Mouse (Mus musculus) embryonic facial prominence, embryonic 12.5 days (tissue): ENCODE results near the gene Tgm5. TPM values are rescaled to one million over a fixed set of nuclear protein-coding genes. Genes with fewer than 3 reads are reported as not detected.
"Not testable (repeated sequence)": the region's sequence is repeated elsewhere in the genome, so short reads cannot be mapped to it uniquely, and the experiment has no call there.

ENCODE experiments used
- ATAC-seq: fragments of 200-750 bp; cut with Nextera tagmentation; 2 replicates; pipeline ENCODE4 v1.8.0; 2017; ENCODE audit not compliant: insufficient number of reproducible peaks, insufficient read depth, low FRiP score, low TSS enrichment
- H3K27ac ChIP-seq: fragments of 300-500 bp; sonication (generic); 2 replicates; pipeline ENCODE4 v1.5.1; 2016; ENCODE audit warnings: mild to moderate bottlenecking
- H3K27me3 ChIP-seq: fragments of 300-500 bp; sonication (generic); 2 replicates; pipeline ENCODE4 v1.6.1; 2016; ENCODE audit warnings: mild to moderate bottlenecking, moderate library complexity
- H3K36me3 ChIP-seq: fragments of 300-500 bp; sonication (generic); 2 replicates; pipeline ENCODE4 v1.6.1; 2016; ENCODE audit warnings: mild to moderate bottlenecking
- H3K4me1 ChIP-seq: fragments of 300-500 bp; sonication (generic); 2 replicates; pipeline ENCODE4 v1.6.1; 2016
- H3K4me2 ChIP-seq: fragments of 300-500 bp; sonication (generic); replicated peaks from 2 replicates; pipeline ENCODE4 v1.6.1; 2016; ENCODE audit warnings: mild to moderate bottlenecking, moderate library complexity
- H3K4me3 ChIP-seq: fragments of 300-500 bp; sonication (generic); 2 replicates; pipeline ENCODE4 v1.5.1; 2016; ENCODE audit warnings: mild to moderate bottlenecking
- H3K9ac ChIP-seq: fragments of 300-500 bp; sonication (generic); 2 replicates; pipeline ENCODE4 v1.6.1; 2016; ENCODE audit warnings: mild to moderate bottlenecking, moderate library complexity
- H3K9me3 ChIP-seq: fragments of 300-500 bp; sonication (generic); 2 replicates; pipeline ENCODE4 v1.6.1; 2016; ENCODE audit warnings: mild to moderate bottlenecking, moderate library complexity
- WGBS: fragments of 180-500 bp; shearing (Covaris S2); methylation state at CpG from one replicate; pipeline ENCODE4 v1.1.7; 2016; 5-methylcytosine and 5-hydroxymethylcytosine counted together
- polyA plus RNA-seq: library from polyadenylated mRNA; unstranded; fragments of >200 nt; fragmentation: Nextera tagmentation; extraction: Ambion mirVana; gene quantifications from 2 replicates; pipeline ENCODE4 v1.2.1, GENCODE M21; 2016

Gene Tgm5
- polyA plus RNA-seq, 1 experiment from 2014 or later: not detected

DNA sequence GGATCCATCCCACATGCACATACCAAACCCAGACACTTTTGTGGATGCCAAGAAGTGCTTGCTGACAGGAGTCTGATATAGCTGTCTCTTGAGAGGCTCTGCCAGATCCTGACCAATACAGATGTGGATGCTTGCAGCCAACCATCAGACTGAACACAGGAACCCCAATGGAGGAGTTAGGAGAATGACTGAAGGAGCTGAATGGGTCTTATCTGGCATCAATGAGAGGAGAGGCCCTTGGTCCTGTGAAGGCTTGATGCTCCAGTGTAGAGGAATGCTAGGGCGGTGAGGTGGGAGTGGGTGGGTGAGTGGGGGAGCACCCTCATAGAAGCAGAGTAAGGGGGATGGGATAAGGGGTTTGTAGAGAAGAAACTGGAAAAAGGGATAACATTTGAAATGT lies 46.8 kb downstream of the Tgm5 start:
- WGBS: 95% methylated on average over 1 of the region's 1 CpGs
- H3K4me3 ChIP-seq, H3K27me3 ChIP-seq, H3K4me2 ChIP-seq, H3K9me3 ChIP-seq, H3K27ac ChIP-seq, H3K4me1 ChIP-seq, H3K9ac ChIP-seq, H3K36me3 ChIP-seq, ATAC-seq: not testable (repeated sequence)

DNA sequence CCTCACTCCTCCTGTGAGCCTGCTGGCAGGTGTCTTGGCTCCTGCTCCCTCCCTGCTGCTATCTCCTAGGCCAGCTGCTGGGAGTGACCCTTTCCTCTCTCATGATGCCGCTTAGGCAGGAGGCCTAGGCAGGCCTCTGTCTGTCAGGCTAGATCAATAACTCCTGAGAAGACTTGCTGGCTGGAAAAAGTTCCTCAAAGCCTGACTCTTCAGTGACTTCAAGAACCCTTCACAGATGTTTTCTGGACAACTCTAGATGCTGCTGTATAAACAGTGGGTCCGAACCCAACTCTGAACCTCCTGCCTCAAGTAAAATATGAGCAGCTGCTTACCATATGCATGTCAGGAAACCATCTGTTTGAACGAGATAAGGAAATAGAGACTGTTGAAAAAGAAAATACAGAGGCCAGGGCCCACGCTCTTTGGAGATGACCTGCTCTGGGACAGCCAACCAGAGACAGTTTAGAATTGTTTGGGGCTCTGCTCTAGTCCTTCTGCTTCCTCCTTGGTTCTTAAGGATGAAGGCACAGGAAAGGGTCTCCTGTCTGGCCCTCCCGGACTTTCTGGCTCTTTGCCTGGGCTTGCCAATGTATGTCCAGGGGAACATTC lies 48.8 kb downstream of the Tgm5 start, which contains the start of gene Epb42:
Gene Epb42, minus strand, starts transcription at position 340 of the 609 bp plus-strand sequence.
- 56% methylated on average over 5 of the region's 5 CpGs for WGBS
- no peak within 1 kb of the TSS for H3K27ac ChIP-seq
- H3K9me3 ChIP-seq: no peaks in the 10 kb centered on the region
- H3K4me1 ChIP-seq: no peaks in the 10 kb centered on the region
- no peaks in the 10 kb centered on the region for H3K27me3 ChIP-seq
- H3K4me3 ChIP-seq: no peak within 1 kb of the TSS
- no peaks in the 10 kb centered on the region for H3K36me3 ChIP-seq
- ATAC-seq: no peak
- H3K9ac ChIP-seq: no peak within 1 kb of the TSS
- no peak within 1 kb of the TSS for H3K4me2 ChIP-seq

DNA sequence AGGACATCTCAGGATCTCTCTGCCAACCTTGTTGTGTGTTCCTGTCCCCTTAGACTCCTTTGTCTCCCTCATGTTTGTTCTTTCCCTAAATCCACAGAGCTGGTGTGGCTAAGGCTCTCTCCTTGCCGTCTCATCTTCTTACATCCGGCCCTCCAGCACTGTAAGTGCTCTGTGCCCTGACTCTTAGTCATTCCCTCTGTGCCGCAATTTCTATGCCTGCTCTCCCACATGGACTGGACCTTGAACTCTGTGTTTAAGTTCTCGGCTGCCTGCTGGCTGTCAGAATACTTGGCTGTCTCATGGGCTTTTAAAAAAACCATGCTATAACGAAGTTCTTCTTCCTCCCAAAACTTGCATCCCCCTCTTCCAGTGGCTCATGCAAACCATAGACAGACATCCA lies 62.7 kb downstream of the Tgm5 start:
- H3K9me3 ChIP-seq: no peaks in the 10 kb centered on the region
- H3K27me3 ChIP-seq: peaks cover 3% of the 10 kb centered on the region; the same call in 1 of the 2 replicates
- no peaks in the 10 kb centered on the region for H3K4me1 ChIP-seq
- 64% methylated on average over 5 of the region's 5 CpGs for WGBS
- ATAC-seq: no peak
- H3K9ac ChIP-seq: no peak overlapping the region
- no peak overlapping the region for H3K27ac ChIP-seq
- H3K4me3 ChIP-seq: no peak overlapping the region
- no peak overlapping the region for H3K4me2 ChIP-seq
- H3K36me3 ChIP-seq: peaks cover 1% of the 10 kb centered on the region

DNA sequence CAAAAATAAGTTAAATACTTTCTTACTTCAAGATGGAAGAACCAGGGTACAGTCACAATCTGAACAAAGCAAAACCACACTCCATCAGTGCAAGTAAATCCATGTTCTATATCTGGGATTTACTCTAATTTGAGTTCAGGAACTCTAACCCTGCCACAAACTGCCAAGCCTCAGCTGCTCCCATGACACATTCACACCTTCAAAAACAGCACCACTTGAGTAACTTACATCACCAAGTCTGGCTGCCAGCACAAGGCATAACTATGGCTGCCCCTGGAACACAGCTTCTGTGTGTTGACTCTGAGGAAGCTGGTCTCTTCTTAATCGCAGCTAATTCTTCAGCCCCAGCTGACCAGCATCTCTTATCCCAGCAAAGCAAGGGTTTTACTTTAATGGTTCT lies 68.5 kb downstream of the Tgm5 start:
- H3K27me3 ChIP-seq: no peaks in the 10 kb centered on the region
- no peaks in the 10 kb centered on the region for H3K4me1 ChIP-seq
- no peak for ATAC-seq
- no peak overlapping the region for H3K27ac ChIP-seq
- WGBS: 85% methylated on average over 1 of the region's 1 CpGs
- H3K9ac ChIP-seq: no peak overlapping the region
- H3K9me3 ChIP-seq: no peaks in the 10 kb centered on the region
- H3K4me3 ChIP-seq: no peak overlapping the region
- peaks cover 25% of the 10 kb centered on the region for H3K36me3 ChIP-seq
- H3K4me2 ChIP-seq: no peak overlapping the region

DNA sequence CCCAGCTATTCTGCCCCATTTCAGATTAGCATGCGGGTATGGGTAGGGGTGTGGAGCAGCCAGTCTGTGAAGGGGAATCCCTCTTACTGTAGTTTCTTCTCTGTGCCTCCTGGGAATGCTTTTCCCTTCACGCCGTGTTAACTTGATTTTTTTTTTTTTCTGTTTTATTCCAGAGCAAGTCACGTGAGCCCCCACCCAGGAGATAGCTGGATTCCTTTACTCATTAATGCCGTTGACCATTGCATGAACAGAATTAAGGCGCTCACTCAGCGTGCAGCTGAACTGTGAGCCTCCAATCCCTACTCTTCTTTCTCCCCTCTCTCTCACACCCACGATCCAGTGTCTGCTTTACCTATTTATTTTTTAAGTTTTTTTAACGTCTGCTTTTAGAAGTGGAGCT lies 69.4 kb downstream of the Tgm5 start:
- Histone ChIP-seq H3K9ac (no peak overlapping the region), H3K36me3 (peaks cover 25% of the 10 kb centered on the region), H3K27ac (no peak overlapping the region), H3K9me3 (no peaks in the 10 kb centered on the region), H3K4me2 (no peak overlapping the region), H3K27me3 (no peaks in the 10 kb centered on the region), H3K4me3 (no peak overlapping the region), H3K4me1 (no peaks in the 10 kb centered on the region)
- no peak for ATAC-seq
- WGBS: 86% methylated on average over 9 of the region's 9 CpGs

DNA sequence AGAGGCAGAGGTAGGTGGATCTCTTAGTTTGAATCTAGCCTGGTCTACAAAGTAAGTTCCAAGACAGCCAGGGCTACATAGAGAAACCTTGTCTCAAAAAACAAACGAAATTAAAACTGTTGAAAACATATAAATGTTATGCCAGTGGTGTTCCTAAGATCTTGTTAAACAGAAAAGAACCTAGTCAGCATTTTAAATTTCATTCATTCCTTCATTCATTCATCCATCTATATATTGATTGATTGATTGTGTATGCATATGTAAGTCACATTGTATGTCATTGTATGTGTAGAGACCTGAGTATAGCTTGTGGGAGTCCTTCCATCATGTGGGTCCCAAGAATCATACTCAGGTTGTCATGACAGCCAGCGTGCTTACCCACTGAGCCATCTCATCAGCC lies 70.1 kb downstream of the Tgm5 start:
- H3K4me3 ChIP-seq: no peak overlapping the region
- ATAC-seq: no peak
- 76% methylated on average over 2 of the region's 2 CpGs for WGBS
- H3K9ac ChIP-seq: no peak overlapping the region
- H3K4me1 ChIP-seq: no peaks in the 10 kb centered on the region
- no peak overlapping the region for H3K4me2 ChIP-seq
- no peaks in the 10 kb centered on the region for H3K9me3 ChIP-seq
- H3K36me3 ChIP-seq: peaks cover 25% of the 10 kb centered on the region
- H3K27ac ChIP-seq: no peak overlapping the region
- H3K27me3 ChIP-seq: no peaks in the 10 kb centered on the region

DNA sequence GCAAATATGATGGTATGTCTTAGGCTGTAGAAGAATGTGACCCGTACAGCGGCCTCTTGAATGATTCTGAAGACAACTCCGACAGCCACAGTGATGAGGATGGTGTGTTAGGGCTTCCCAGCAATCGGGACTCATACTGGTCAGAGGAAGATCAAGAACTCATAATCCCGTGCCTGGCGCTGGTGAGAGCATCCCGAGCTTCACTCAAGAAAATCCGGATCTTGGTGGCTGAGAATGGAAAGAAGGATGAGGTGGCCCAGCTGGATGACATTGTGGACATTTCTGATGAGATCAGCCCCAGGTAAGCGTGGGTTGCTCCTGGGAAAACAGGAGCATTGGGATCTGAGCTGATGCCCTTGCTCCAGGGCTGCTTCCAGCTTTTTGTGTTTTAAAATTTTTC lies 73.0 kb downstream of the Tgm5 start:
- no peaks in the 10 kb centered on the region for H3K27me3 ChIP-seq
- H3K9me3 ChIP-seq: no peaks in the 10 kb centered on the region
- 92% methylated on average over 9 of the region's 9 CpGs for whole genome bisulfite sequencing
- H3K4me2 ChIP-seq: no peak overlapping the region
- H3K4me1 ChIP-seq: peaks cover 7% of the 10 kb centered on the region
- no peak overlapping the region for H3K27ac ChIP-seq
- H3K4me3 ChIP-seq: no peak overlapping the region
- H3K9ac ChIP-seq: no peak overlapping the region
- ATAC-seq: no peak
- peaks cover 22% of the 10 kb centered on the region for H3K36me3 ChIP-seq

DNA sequence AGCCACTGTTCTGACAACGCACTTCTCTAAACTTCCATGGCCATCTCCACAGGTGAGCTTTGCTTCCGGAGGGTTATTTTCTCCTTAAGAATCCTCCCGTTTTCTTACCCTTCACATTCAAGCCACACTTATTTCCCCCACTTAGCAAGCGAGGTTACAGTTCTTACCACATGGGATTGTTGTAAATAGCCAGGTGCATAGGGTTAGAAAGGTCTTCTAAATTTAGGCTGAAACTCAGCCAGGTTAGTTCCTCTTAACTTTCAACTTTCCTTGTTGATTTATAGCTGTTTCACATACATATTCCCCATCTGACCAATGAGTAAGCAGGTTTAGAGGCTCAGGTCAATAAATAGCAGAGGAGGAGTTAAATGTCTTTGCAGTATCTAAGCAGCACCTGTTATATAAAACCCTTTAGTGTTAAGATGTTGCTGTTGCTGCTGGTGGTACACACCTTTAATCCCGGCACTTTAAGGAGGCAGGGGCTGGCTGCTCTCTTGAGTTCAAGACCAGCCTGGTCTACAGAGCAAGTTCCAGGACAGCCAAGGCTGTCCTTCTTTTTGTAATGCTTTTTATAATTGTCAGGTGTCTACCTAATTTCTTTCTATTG lies 76.5 kb downstream of the Tgm5 start:
- Histone ChIP-seq H3K4me2 (peak overlapping the region; percentile 78), H3K27me3 (no peaks in the 10 kb centered on the region), H3K27ac (no peak overlapping the region), H3K9me3 (no peaks in the 10 kb centered on the region), H3K4me3 (peak overlapping the region; percentile 84), H3K36me3 (peaks cover 9% of the 10 kb centered on the region), H3K9ac (peak overlapping the region; percentile 69), H3K4me1 (peaks cover 7% of the 10 kb centered on the region)
- 27% methylated on average over 5 of the region's 5 CpGs for WGBS
- ATAC-seq: no peak

DNA sequence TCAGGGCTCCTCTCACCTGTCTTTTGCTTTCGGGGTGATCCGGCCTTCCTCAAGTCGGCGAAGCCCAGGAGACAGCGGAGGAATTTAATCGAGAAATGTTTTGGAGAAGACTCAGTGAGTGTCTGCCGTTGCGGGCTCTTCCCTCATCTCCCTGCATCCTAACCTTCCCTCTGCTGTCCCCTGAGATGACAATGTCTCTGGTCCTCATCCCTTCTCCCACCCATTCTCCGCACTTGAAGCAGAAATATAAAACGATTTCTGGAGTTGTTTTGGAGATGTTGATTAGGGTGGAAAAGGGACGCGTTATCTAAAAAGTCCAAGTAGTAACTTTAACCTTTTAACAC lies 77.0 kb downstream of the Tgm5 start:
- no peaks in the 10 kb centered on the region for H3K27me3 ChIP-seq
- peak overlapping the region; percentile 84 for H3K4me3 ChIP-seq
- H3K9me3 ChIP-seq: no peaks in the 10 kb centered on the region
- peaks cover 7% of the 10 kb centered on the region for H3K4me1 ChIP-seq
- ATAC-seq: 0 out of 2 replicates have a peak, but pooled peaks have one; percentile 7
- H3K9ac ChIP-seq: peak overlapping the region; percentile 69
- H3K36me3 ChIP-seq: peaks cover 9% of the 10 kb centered on the region
- H3K4me2 ChIP-seq: peak overlapping the region; percentile 78
- WGBS: 1% methylated on average over 12 of the region's 12 CpGs
- no peak overlapping the region for H3K27ac ChIP-seq

DNA sequence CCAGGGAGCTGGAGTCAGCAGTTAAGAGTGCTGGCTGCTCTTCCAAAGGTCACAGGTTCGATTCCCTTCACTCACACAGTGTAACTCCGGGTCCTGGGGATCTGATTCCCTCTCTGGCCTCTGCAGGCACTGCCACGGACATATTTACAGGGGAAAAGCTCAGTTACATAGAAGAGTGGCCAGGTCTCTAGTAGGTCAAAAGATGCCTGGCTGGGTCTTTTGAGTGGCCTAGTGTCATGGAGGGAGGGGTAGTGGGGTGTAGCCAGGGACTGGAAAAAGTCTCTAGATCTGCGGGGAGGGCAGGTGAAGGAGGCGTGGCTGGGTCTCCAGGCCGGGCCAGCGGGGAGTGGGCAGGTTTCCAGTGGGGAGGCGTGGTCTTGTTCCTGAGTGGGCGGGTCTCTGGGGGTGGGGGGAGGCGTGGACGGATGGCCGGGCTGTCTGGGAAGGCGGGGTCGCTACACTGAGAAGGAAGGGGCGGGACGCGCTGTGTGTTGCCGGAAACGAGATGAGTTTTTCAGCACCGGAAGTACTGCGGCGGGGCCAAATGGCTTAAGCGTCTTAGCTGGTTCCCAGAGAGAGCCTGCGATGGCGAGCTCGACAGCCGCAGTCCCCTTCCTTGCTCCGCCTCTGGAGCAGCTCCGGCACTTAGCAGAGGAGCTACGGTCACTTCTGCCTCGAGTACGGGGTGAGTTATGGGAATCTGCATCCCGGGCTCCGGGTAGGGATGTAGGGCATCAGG lies 77.5 kb downstream of the Tgm5 start, which contains the start of gene Ccndbp1:
Gene Ccndbp1, plus strand, starts transcription at position 479 of the 739 bp plus-strand sequence.
- WGBS: 2% methylated on average over 34 of the region's 34 CpGs
- no peaks in the 10 kb centered on the region for H3K27me3 ChIP-seq
- no peaks in the 10 kb centered on the region for H3K9me3 ChIP-seq

DNA sequence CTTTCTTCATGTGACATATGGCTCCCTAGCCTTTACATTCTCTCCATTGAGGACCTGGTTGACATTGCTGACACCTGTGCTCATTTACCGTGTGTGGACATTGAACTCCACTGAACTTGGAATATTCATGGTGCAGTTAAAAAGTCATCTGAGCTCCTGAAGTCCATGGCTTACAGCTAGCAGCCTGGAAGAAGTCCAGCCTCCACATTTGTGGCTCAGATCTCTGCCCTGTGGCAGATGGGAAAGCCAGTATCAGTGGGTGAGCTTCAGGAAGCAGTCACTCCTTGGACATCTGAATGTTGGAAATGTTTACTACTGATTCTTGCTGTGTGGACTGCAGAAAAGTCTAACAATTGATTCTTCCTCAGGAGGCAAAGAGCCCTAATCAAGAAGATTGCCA lies 78.7 kb downstream of the Tgm5 start:
- Histone ChIP-seq H3K27me3 (no peaks in the 10 kb centered on the region), H3K4me2 (no peak overlapping the region), H3K4me3 (no peak overlapping the region), H3K4me1 (peaks cover 7% of the 10 kb centered on the region), H3K36me3 (no peaks in the 10 kb centered on the region), H3K27ac (no peak overlapping the region), H3K9ac (no peak overlapping the region), H3K9me3 (no peaks in the 10 kb centered on the region)
- no peak for ATAC-seq
- 85% methylated on average over 1 of the region's 1 CpGs for WGBS

More for the DNA sequence above, 77.5 kb downstream of the Tgm5 start, which contains the start of gene Ccndbp1:
- ATAC-seq: peak; percentile 93
- Histone ChIP-seq H3K4me3 (peak within 1 kb of the TSS; percentile 84), H3K4me2 (peak within 1 kb of the TSS; percentile 78), H3K9ac (peak within 1 kb of the TSS; percentile 69), H3K27ac (0 out of 2 replicates have a peak within 1 kb of the TSS, but pooled peaks have one; percentile 4), H3K4me1 (peaks cover 7% of the 10 kb centered on the region), H3K36me3 (peaks cover 9% of the 10 kb centered on the region)
